Mouse (Mus musculus): Measurements from ENCODE around the gene Lgalsl. TPM values are rescaled to one million over a fixed set of nuclear protein-coding genes. Genes with fewer than 3 reads are reported as not detected.

Lgalsl gene
- total and polyA plus RNA-seq, 3 experiments = 11.9 to 21.1 TPM; not detected in 1

- DNase-seq (ENCODE audit: low read depth, low spot score) = peak; percentile 53
- H3K4me1 ChIP-seq (ENCODE audit: control insufficient read depth in 1 of 2, insufficient read depth in 2 of 2, low read length in 2 of 2) = peaks cover 0 to 12% of the 10 kb centered on the region in 2 experiments; a peak in 3 of 4 replicates
- H3K27me3 ChIP-seq (ENCODE audit: control insufficient read depth in 1 of 2, insufficient read depth in 2 of 2, low read length in 2 of 2) = no peaks in the 10 kb centered on the region
- no peaks in the 10 kb centered on the region for H3K79me2 ChIP-seq (ENCODE audit: control insufficient read depth, insufficient read depth, low read length, poor library complexity)
- no peak overlapping the region for H3K4me3 ChIP-seq (ENCODE audit: control insufficient read depth in 1 of 2, insufficient read depth in 1 of 2, low read depth in 2 of 2, low read length in 2 of 2)
- TF ChIP-seq ETS1 (IDR thresholded peaks at IDR 0.05; ENCODE audit: low read depth, low read length) = no peak
- no peak for TF ChIP-seq MXI1 (IDR thresholded peaks at IDR 0.05; ENCODE audit: low read depth, low read length)
- peak in 1 of 2 experiments; percentile 54; a peak in 1 of 4 replicates for TF ChIP-seq EP300 (IDR thresholded peaks at IDR 0.05; ENCODE audit: low read depth in 1 of 2, low read length in 2 of 2)
- TF ChIP-seq GATA1 (IDR thresholded peaks at IDR 0.05; ENCODE audit: low read depth, low read length) = peak; percentile 41
- H3K9me3 ChIP-seq (replicated peaks; ENCODE audit: insufficient read depth, low read length) = no peaks in the 10 kb centered on the region
- H3K36me3 ChIP-seq (ENCODE audit: control insufficient read depth in 1 of 2, insufficient read depth in 2 of 2, low read length in 2 of 2) = peaks cover 0 to 17% of the 10 kb centered on the region in 2 experiments; a peak in 2 of 4 replicates
- H3K27ac ChIP-seq (ENCODE audit: control insufficient read depth, low read depth, low read length) = no peak overlapping the region
- no peak overlapping the region for H3K9ac ChIP-seq (ENCODE audit: control insufficient read depth, low read depth, low read length, poor library complexity, severe bottlenecking)
Observed at GRCm38 (mm10) chr11:20805604-20806249, 25.1 kb downstream of the Lgalsl start.

- H3K9ac ChIP-seq (ENCODE audit: control insufficient read depth, low read depth, low read length, poor library complexity, severe bottlenecking) = no peak overlapping the region
- H3K36me3 ChIP-seq (ENCODE audit: control insufficient read depth in 1 of 2, insufficient read depth in 2 of 2, low read length in 2 of 2) = peaks cover 0 to 17% of the 10 kb centered on the region in 2 experiments; a peak in 2 of 4 replicates
- no peak overlapping the region for H3K4me3 ChIP-seq (ENCODE audit: control insufficient read depth in 1 of 2, insufficient read depth in 1 of 2, low read depth in 2 of 2, low read length in 2 of 2)
- DNase-seq (ENCODE audit: low read depth, low spot score) = no peak
- no peak for TF ChIP-seq ZC3H11A (IDR thresholded peaks at IDR 0.05; ENCODE audit: low read depth, low read length)
- TF ChIP-seq MAZ (IDR thresholded peaks at IDR 0.05; ENCODE audit: low read depth, low read length) = no peak
- no peak for TF ChIP-seq MYB (IDR thresholded peaks at IDR 0.05; ENCODE audit: low read depth, low read length)
- no peak for TF ChIP-seq CHD1 (IDR thresholded peaks at IDR 0.05; ENCODE audit: low read depth, low read length)
- no peak for TF ChIP-seq EP300 (IDR thresholded peaks at IDR 0.05; ENCODE audit: low read depth in 1 of 2, low read length in 2 of 2)
- no peak for TF ChIP-seq SIN3A (IDR thresholded peaks at IDR 0.05; ENCODE audit: low read length)
- no peak for TF ChIP-seq NRF1 (IDR thresholded peaks at IDR 0.05; ENCODE audit: insufficient read depth, low read depth, low read length, poor library complexity, severe bottlenecking)
- TF ChIP-seq POLR2AphosphoS2 (IDR thresholded peaks at IDR 0.05; ENCODE audit: low read length) = no peak
- no peak for TF ChIP-seq MAX (IDR thresholded peaks at IDR 0.05; ENCODE audit: low read length)
- TF ChIP-seq UBTF (IDR thresholded peaks at IDR 0.05; ENCODE audit: borderline replicate concordance, insufficient read depth, low read depth, low read length) = no peak
- no peak for TF ChIP-seq ETS1 (IDR thresholded peaks at IDR 0.05; ENCODE audit: low read depth, low read length)
- no peak for TF ChIP-seq HCFC1 (IDR thresholded peaks at IDR 0.05; ENCODE audit: low read depth, low read length)
- TF ChIP-seq GABPA (IDR thresholded peaks at IDR 0.05; ENCODE audit: low read depth, low read length) = no peak
- no peak for TF ChIP-seq KAT2A (conservative IDR thresholded peaks at IDR 0.05; ENCODE audit: low read depth, low read length)
- TF ChIP-seq CHD2 (IDR thresholded peaks at IDR 0.05; ENCODE audit: low read length) = no peak
- no peak for TF ChIP-seq GATA1 (IDR thresholded peaks at IDR 0.05; ENCODE audit: low read depth, low read length)
- TF ChIP-seq BHLHE40 (IDR thresholded peaks at IDR 0.05; ENCODE audit: borderline replicate concordance, low read depth, low read length) = no peak
- no peak for TF ChIP-seq JUND (IDR thresholded peaks at IDR 0.05; ENCODE audit: low read depth, low read length)
- H3K4me1 ChIP-seq (ENCODE audit: control insufficient read depth in 1 of 2, insufficient read depth in 2 of 2, low read length in 2 of 2) = peaks cover 0 to 12% of the 10 kb centered on the region in 2 experiments; a peak in 3 of 4 replicates
- H3K27me3 ChIP-seq (ENCODE audit: control insufficient read depth in 1 of 2, insufficient read depth in 2 of 2, low read length in 2 of 2) = no peaks in the 10 kb centered on the region; a peak in 2 of 4 replicates
- H3K79me2 ChIP-seq (ENCODE audit: control insufficient read depth, insufficient read depth, low read length, poor library complexity) = no peaks in the 10 kb centered on the region
- H3K9me3 ChIP-seq (replicated peaks; ENCODE audit: insufficient read depth, low read length) = no peaks in the 10 kb centered on the region
- no peak overlapping the region for H3K27ac ChIP-seq (ENCODE audit: control insufficient read depth, low read depth, low read length)
Observed at GRCm38 (mm10) chr11:20804416-20804815, 26.4 kb downstream of the Lgalsl start.

Measured in MEL (cell line).